Comparison of ENCODE assay signal across 26 mouse cellular contexts in genomic region chr6:81618018-81618417, GRCm38 (mm10).
DNase-seq lines count a peak whose midpoint lies in the region; ATAC-seq and TF ChIP-seq lines count a peak whose summit lies in the region.
"Had no signal": no experiment of that assay in that cellular context is flagged by ENCODE, and none has a peak within 500 bp of the region (broad histone marks: within the 10 kb centered on the region; RNA-seq: fewer than 3 reads in every experiment).

No protein-coding gene starts in this region.

- no peak overlapping the region for H3K9ac ChIP-seq in CH12.LX (ENCODE audit: insufficient read depth, low read depth)
- H3K9ac ChIP-seq: embryonic facial prominence, embryonic 12.5 days; embryonic facial prominence, embryonic 15.5 days; forebrain, embryonic 12.5 days; forebrain, embryonic 15.5 days; heart, embryonic 13.5 days; hindbrain, embryonic 13.5 days; intestine, embryonic 15.5 days had no signal

- H3K79me2 ChIP-seq in CH12.LX (replicated peaks; ENCODE audit: control insufficient read depth, extremely low read depth, insufficient read depth, poor library complexity, severe bottlenecking): no peaks in the 10 kb centered on the region

- TF ChIP-seq POLR2A in CH12.LX (IDR thresholded peaks at IDR 0.05; ENCODE audit: low read depth, low read length): no peak
- TF ChIP-seq POLR2A in kidney, adult 2 months (IDR thresholded peaks at IDR 0.05; ENCODE audit: low read depth, low read length): no peak

- TF ChIP-seq CTCF in CH12.LX (conservative IDR thresholded peaks at IDR 0.05 in 1 of 2, IDR thresholded peaks at IDR 0.05 in 1 of 2; ENCODE audit: low read depth in 2 of 2, low read length in 2 of 2): no peak
- no peak for TF ChIP-seq CTCF in kidney, adult 2 months (conservative IDR thresholded peaks at IDR 0.05; ENCODE audit: insufficient read depth, insufficient read length, low read depth, low read length)

- 72% methylated on average over 2 of the region's 2 CpGs for WGBS in kidney, adult 2 months

- H3K4me2 ChIP-seq in CH12.LX (ENCODE audit: insufficient read depth, low read depth, poor library complexity, severe bottlenecking): no peak overlapping the region
- H3K4me2 ChIP-seq: embryonic facial prominence, embryonic 12.5 days; embryonic facial prominence, embryonic 15.5 days; forebrain, embryonic 12.5 days; forebrain, embryonic 15.5 days; heart, embryonic 13.5 days; hindbrain, embryonic 13.5 days; intestine, embryonic 15.5 days had no signal

- in situ Hi-C loops in CH12.LX (cut with MboI; ENCODE audit: low pct_ligation_motif_present, low pct_unique_long_range_greater_than_20kb, low sequenced_read_pairs): no loop called here

- H3K27me3 ChIP-seq in CH12.LX (replicated peaks): no peaks in the 10 kb centered on the region
- H3K27me3 ChIP-seq in kidney, adult 2 months (replicated peaks; ENCODE audit: control insufficient read depth, insufficient read depth, low read length): no peaks in the 10 kb centered on the region
- H3K27me3 ChIP-seq: embryonic facial prominence, embryonic 12.5 days; embryonic facial prominence, embryonic 15.5 days; forebrain, embryonic 12.5 days; forebrain, embryonic 15.5 days; heart, embryonic 13.5 days; hindbrain, embryonic 13.5 days; intestine, embryonic 15.5 days had no signal

- ATAC-seq in hematopoietic stem cell, adult 5-6 weeks (replicated peaks in 1 of 2; ENCODE audit: insufficient read depth in 1 of 2, low FRiP score in 2 of 2, low TSS enrichment in 1 of 2, low read depth in 1 of 2, poor library complexity in 2 of 2, severe bottlenecking in 2 of 2): peak; percentile 56 to 64; a peak in 2 of 4 replicates
- ATAC-seq: forebrain, embryonic 15.5 days; hindbrain, embryonic 16.5 days; intestine, embryonic 15.5 days; Patski had no signal

- DNase-seq in 416B (ENCODE audit: low read depth) (peak; percentile 22), CH12.LX (ENCODE audit: extremely low read depth) (peak; percentile 3)
- DNase-seq in kidney, adult 2 months: no peak
- no peak for DNase-seq in right cerebral cortex, adult 2 months (ENCODE audit: low spot score in 2 of 2)
- no peak for DNase-seq in yolk sac, embryonic 10.5 days (ENCODE audit: low spot score)
- DNase-seq: adrenal gland, postnatal 10 days; adrenal gland, postnatal 36 days; cerebellum, adult 18-20 months; cerebellum, adult 9-10 months; cerebellum, postnatal 14 days; gastrocnemius, postnatal 25 days; heart, adult 2 months; heart, postnatal 14 days had no signal

- H3K27ac ChIP-seq in CH12.LX (ENCODE audit: insufficient read depth, low read depth): no peak overlapping the region
- H3K27ac ChIP-seq in kidney, adult 2 months (ENCODE audit: insufficient read depth, low read depth, low read length): no peak overlapping the region
- H3K27ac ChIP-seq: embryonic facial prominence, embryonic 12.5 days; embryonic facial prominence, embryonic 15.5 days; forebrain, embryonic 12.5 days; forebrain, embryonic 15.5 days; heart, adult 2 months; heart, embryonic 10.5 days; heart, embryonic 13.5 days; hindbrain, embryonic 10.5 days; hindbrain, embryonic 13.5 days; intestine, embryonic 15.5 days had no signal

- H3K4me3 ChIP-seq in CH12.LX (replicated peaks in 1 of 3; ENCODE audit: low read depth in 2 of 3, low read length in 2 of 3, poor library complexity in 1 of 3): no peak overlapping the region
- H3K4me3 ChIP-seq in kidney, adult 2 months (ENCODE audit: insufficient read depth, low read depth, low read length): no peak overlapping the region
- H3K4me3 ChIP-seq: embryonic facial prominence, embryonic 12.5 days; embryonic facial prominence, embryonic 15.5 days; forebrain, embryonic 12.5 days; forebrain, embryonic 15.5 days; heart, adult 2 months; heart, embryonic 10.5 days; heart, embryonic 13.5 days; hindbrain, embryonic 10.5 days; hindbrain, embryonic 13.5 days; intestine, embryonic 15.5 days had no signal

- no peaks in the 10 kb centered on the region for H3K36me3 ChIP-seq in CH12.LX (replicated peaks in 1 of 2; ENCODE audit: control insufficient read depth in 1 of 2, insufficient read depth in 1 of 2, low read length in 1 of 2)
- no peaks in the 10 kb centered on the region for H3K36me3 ChIP-seq in kidney, adult 2 months (ENCODE audit: control insufficient read depth, insufficient read depth, low read length)
- H3K36me3 ChIP-seq: embryonic facial prominence, embryonic 12.5 days; embryonic facial prominence, embryonic 15.5 days; forebrain, embryonic 12.5 days; forebrain, embryonic 15.5 days; G1E; heart, embryonic 10.5 days; heart, embryonic 13.5 days; hindbrain, embryonic 10.5 days; hindbrain, embryonic 13.5 days; intestine, embryonic 15.5 days had no signal

- dilution Hi-C loops in CH12.LX (cut with MboI; ENCODE audit: extremely low pct_ligation_motif_present, extremely low pct_unique_long_range_greater_than_20kb, low sequenced_read_pairs): no loop called here

- TF ChIP-seq EP300 in CH12.LX (IDR thresholded peaks at IDR 0.05; ENCODE audit: low read length): no peak

- no peak for TF ChIP-seq RAD21 in CH12.LX (IDR thresholded peaks at IDR 0.05; ENCODE audit: low read depth, low read length)

- H3K9me3 ChIP-seq in CH12.LX (replicated peaks; ENCODE audit: low read length): peaks cover 5% of the 10 kb centered on the region
- H3K9me3 ChIP-seq: embryonic facial prominence, embryonic 12.5 days; embryonic facial prominence, embryonic 15.5 days; forebrain, embryonic 12.5 days; forebrain, embryonic 15.5 days; G1E; heart, embryonic 10.5 days; heart, embryonic 13.5 days; hindbrain, embryonic 10.5 days; hindbrain, embryonic 13.5 days; intestine, embryonic 15.5 days had no signal

- no peaks in the 10 kb centered on the region for H3K4me1 ChIP-seq in CH12.LX (ENCODE audit: control insufficient read depth in 1 of 2, insufficient read depth in 2 of 2)
- H3K4me1 ChIP-seq in kidney, adult 2 months (ENCODE audit: control insufficient read depth, insufficient read depth, low read length): no peaks in the 10 kb centered on the region
- H3K4me1 ChIP-seq: embryonic facial prominence, embryonic 12.5 days; embryonic facial prominence, embryonic 15.5 days; forebrain, embryonic 12.5 days; forebrain, embryonic 15.5 days; heart, embryonic 10.5 days; heart, embryonic 13.5 days; hindbrain, embryonic 10.5 days; hindbrain, embryonic 13.5 days; intestine, embryonic 15.5 days had no signal

TF ChIP-seq in CH12.LX, 34 proteins besides CTCF, POLR2A, EP300 and RAD21:
- TF ChIP-seq MXI1 (IDR thresholded peaks at IDR 0.05; ENCODE audit: low read depth, low read length) (no peak), TCF12 (IDR thresholded peaks at IDR 0.05; ENCODE audit: low read depth, low read length) (no peak), SMC3 (IDR thresholded peaks at IDR 0.05; ENCODE audit: low read depth, low read length) (no peak), RCOR1 (conservative IDR thresholded peaks at IDR 0.05; ENCODE audit: low read depth, low read length) (no peak), UBTF (IDR thresholded peaks at IDR 0.05; ENCODE audit: low read depth, low read length) (no peak), MAX (IDR thresholded peaks at IDR 0.05; ENCODE audit: low read length) (no peak), IRF4 (IDR thresholded peaks at IDR 0.05; ENCODE audit: low read depth, low read length) (no peak), USF1 (IDR thresholded peaks at IDR 0.05; ENCODE audit: low read depth, low read length) (no peak), NRF1 (IDR thresholded peaks at IDR 0.05; ENCODE audit: low read depth, low read length) (no peak), E2F4 (IDR thresholded peaks at IDR 0.05; ENCODE audit: insufficient replicate concordance, low read depth, low read length) (no peak)

Comparison
In these comparisons a context has a peak if more than half of its experiments do, and no peak if none do; other contexts are left out.
1. DNase-seq: peak in 416B (single experiment) and CH12.LX (single experiment); none in kidney, adult 2 months (single experiment), right cerebral cortex, adult 2 months (0 of 2) and yolk sac, embryonic 10.5 days (single experiment).